Mouse (Mus musculus) stomach, embryonic 15.5 days (tissue): ENCODE measurements around the gene Arnt2. TPM values are rescaled to one million over a fixed set of nuclear protein-coding genes. Genes with fewer than 3 reads are reported as not detected.
A peak's percentile ranks its signal among the peaks of the same experiment; 100 is the strongest.

Experiments
- ATAC-seq: fragments of 200-750 bp; cut with Nextera tagmentation; 2 replicates; pipeline ENCODE4 v1.8.0; 2017; ENCODE audit warnings: low read depth, moderate number of reproducible peaks, moderate TSS enrichment; ENCODE audit not compliant: insufficient read depth, low FRiP score
- H3K27ac ChIP-seq: fragments of 300-500 bp; sonication (generic); 2 replicates; pipeline ENCODE4 v1.5.1; 2015; ENCODE audit warnings: mild to moderate bottlenecking, inconsistent platforms
- H3K27me3 ChIP-seq: fragments of 300-500 bp; sonication (generic); replicated peaks from 2 replicates; pipeline ENCODE4 v1.6.1; 2015; ENCODE audit warnings: inconsistent platforms
- H3K36me3 ChIP-seq: fragments of 300-500 bp; sonication (generic); 2 replicates; pipeline ENCODE4 v1.6.1; 2015; ENCODE audit warnings: inconsistent platforms
- H3K4me1 ChIP-seq: fragments of 300-500 bp; sonication (generic); 2 replicates; pipeline ENCODE4 v1.6.1; 2015; ENCODE audit warnings: inconsistent platforms
- H3K4me2 ChIP-seq: fragments of 300-500 bp; sonication (generic); 2 replicates; pipeline ENCODE4 v1.6.1; 2015; ENCODE audit warnings: mild to moderate bottlenecking, inconsistent platforms
- H3K4me3 ChIP-seq: fragments of 300-500 bp; sonication (generic); replicated peaks from 2 replicates; pipeline ENCODE4 v1.5.1; 2015; ENCODE audit warnings: inconsistent platforms
- H3K9ac ChIP-seq: fragments of 300-500 bp; sonication (generic); 2 replicates; pipeline ENCODE4 v1.6.1; 2015; ENCODE audit warnings: inconsistent platforms
- H3K9me3 ChIP-seq: fragments of 300-500 bp; sonication (generic); 2 replicates; pipeline ENCODE4 v1.6.1; 2016; ENCODE audit warnings: inconsistent platforms
- WGBS: fragments of 180-500 bp; shearing (Covaris S2); methylation state at CpG from one replicate; pipeline ENCODE4 v1.1.7; 2015; 5-methylcytosine and 5-hydroxymethylcytosine counted together
- polyA plus RNA-seq: library from polyadenylated mRNA; unstranded; fragments of >200 nt; fragmentation: Nextera tagmentation; extraction: Ambion mirVana; gene quantifications from 2 replicates; pipeline ENCODE4 v1.2.1, GENCODE M21; 2015

The Arnt2 gene
- polyA plus RNA-seq, 1 experiment from 2014 or later, result 3.6 TPM

DNA sequence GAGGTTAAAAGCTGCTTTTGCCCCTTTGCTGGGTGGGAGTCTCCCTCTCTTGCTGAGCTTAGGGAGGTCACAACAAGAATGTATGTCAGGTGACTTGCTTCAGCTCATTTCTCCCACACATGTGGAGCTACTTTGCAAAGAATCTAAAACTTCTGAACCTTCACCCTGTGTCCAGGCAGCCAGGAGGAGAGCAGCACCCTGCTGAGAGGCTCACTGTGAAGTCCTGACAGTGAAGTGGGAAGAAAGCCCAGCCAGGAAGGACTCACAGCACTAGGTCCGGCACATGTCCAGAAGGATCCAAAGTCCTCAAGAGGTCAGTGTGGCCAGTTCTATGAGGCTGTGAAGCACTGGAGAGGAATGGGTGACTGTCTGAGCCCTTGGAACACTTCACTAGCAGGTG is 51.5 kb downstream of the Arnt2 start:
- H3K9me3 ChIP-seq, result no peaks in the 10 kb centered on the region
- H3K9ac ChIP-seq, result no peak overlapping the region
- no peaks in the 10 kb centered on the region for H3K27me3 ChIP-seq
- ATAC-seq, result no peak
- H3K4me1 ChIP-seq, result no peaks in the 10 kb centered on the region
- 58% methylated on average over 1 of the region's 1 CpGs for WGBS
- H3K27ac ChIP-seq, result no peak overlapping the region
- no peak overlapping the region for H3K4me3 ChIP-seq
- no peaks in the 10 kb centered on the region for H3K36me3 ChIP-seq
- no peak overlapping the region for H3K4me2 ChIP-seq

- Histone ChIP-seq H3K36me3 (no peaks in the 10 kb centered on the region), H3K27ac (no peak overlapping the region), H3K4me2 (no peak overlapping the region), H3K27me3 (no peaks in the 10 kb centered on the region), H3K4me1 (no peaks in the 10 kb centered on the region), H3K9ac (no peak overlapping the region), H3K9me3 (no peaks in the 10 kb centered on the region), H3K4me3 (no peak overlapping the region)
- ATAC-seq, result peak; percentile 10; the same call in 1 of the 2 replicates
- 59% methylated on average over 10 of the region's 10 CpGs for WGBS
These were observed 54.1 kb downstream of the Arnt2 start for GRCm38 (mm10) chr7:84355619-84356570.

DNA sequence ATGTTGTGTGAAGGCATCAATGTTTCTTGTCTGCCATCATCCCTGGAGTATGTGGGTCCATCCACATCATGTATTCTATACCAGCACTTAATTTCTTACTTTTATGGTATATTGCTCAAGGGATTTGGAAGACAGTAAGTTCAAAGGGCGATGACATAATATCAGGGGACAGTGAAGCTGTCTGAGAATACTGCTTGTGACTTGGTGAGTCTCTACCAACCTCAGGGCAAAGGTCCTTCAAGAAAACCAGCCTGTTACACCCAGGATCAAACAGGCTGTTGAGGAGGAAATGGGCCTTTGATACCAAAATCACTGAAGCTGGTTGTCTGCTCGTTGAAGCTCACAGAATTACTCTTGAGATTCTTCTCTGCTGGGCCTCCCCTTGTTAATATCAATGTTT is 55.1 kb downstream of the Arnt2 start:
- no peak for ATAC-seq
- Histone ChIP-seq H3K36me3 (no peaks in the 10 kb centered on the region), H3K27me3 (no peaks in the 10 kb centered on the region), H3K4me2 (no peak overlapping the region), H3K9me3 (no peaks in the 10 kb centered on the region), H3K4me3 (no peak overlapping the region), H3K4me1 (no peaks in the 10 kb centered on the region), H3K9ac (no peak overlapping the region), H3K27ac (no peak overlapping the region)
- WGBS, result 94% methylated on average over 2 of the region's 2 CpGs

GRCm38 (mm10) chr7:84350529-84350928 is 59.4 kb downstream of the Arnt2 start:
- Histone ChIP-seq H3K36me3 (no peaks in the 10 kb centered on the region), H3K9me3 (no peaks in the 10 kb centered on the region), H3K4me3 (no peak overlapping the region), H3K9ac (no peak overlapping the region), H3K27ac (no peak overlapping the region), H3K4me2 (no peak overlapping the region), H3K4me1 (no peaks in the 10 kb centered on the region), H3K27me3 (no peaks in the 10 kb centered on the region)
- ATAC-seq, result no peak

- no peaks in the 10 kb centered on the region for H3K27me3 ChIP-seq
- no peaks in the 10 kb centered on the region for H3K36me3 ChIP-seq
- H3K9me3 ChIP-seq, result no peaks in the 10 kb centered on the region
- H3K4me2 ChIP-seq, result no peak overlapping the region
- no peaks in the 10 kb centered on the region for H3K4me1 ChIP-seq
- whole genome bisulfite sequencing, result 76% methylated on average over 2 of the region's 2 CpGs
- H3K4me3 ChIP-seq, result no peak overlapping the region
- no peak for ATAC-seq
- no peak overlapping the region for H3K27ac ChIP-seq
- H3K9ac ChIP-seq, result no peak overlapping the region
These were observed 60.0 kb downstream of the Arnt2 start for GRCm38 (mm10) chr7:84349976-84350375.

DNA sequence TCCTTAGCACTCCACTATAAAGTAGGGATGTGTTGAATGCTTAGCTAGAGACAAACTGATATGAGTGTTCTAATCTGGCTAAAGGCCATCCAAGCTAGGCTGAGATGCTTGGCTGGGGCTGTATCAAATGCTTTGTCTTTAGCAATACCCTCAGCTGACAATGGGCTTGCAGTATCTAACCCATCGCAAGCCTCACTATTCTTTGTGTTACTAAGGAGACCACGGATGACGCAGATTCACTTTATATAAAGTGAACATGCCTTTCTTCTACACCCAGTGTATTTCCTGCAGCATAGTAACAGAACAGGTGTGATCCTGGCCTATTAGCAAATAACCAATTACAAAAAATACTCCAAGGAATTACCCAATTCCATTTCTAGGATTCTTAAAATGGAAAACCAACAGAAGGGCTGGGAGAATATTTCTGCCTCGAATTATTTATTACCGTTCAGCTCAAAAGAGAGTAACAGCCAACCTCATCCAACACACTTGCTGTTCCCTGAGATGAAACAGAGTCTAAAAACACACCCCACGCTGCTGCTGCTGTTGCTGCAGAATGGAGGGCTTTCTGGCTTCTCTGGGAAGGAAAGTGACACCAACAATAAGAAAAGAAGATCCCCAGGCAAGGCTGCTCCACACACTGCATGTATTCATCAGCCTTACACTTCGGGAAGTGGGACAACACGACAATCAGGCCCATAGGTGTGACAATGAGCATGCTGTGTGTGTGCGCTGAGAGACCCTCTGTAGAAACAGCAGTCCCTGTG is 61.6 kb downstream of the Arnt2 start:
- Histone ChIP-seq H3K36me3 (no peaks in the 10 kb centered on the region), H3K4me3 (no peak overlapping the region), H3K27me3 (no peaks in the 10 kb centered on the region), H3K9me3 (no peaks in the 10 kb centered on the region), H3K4me1 (no peaks in the 10 kb centered on the region), H3K4me2 (no peak overlapping the region), H3K27ac (no peak overlapping the region), H3K9ac (no peak overlapping the region)
- 89% methylated on average over 9 of the region's 9 CpGs for WGBS
- ATAC-seq, result no peak

GRCm38 (mm10) chr7:84343160-84343559 is 66.8 kb downstream of the Arnt2 start:
- Histone ChIP-seq H3K9me3 (no peaks in the 10 kb centered on the region), H3K27ac (no peak overlapping the region), H3K36me3 (no peaks in the 10 kb centered on the region)

DNA sequence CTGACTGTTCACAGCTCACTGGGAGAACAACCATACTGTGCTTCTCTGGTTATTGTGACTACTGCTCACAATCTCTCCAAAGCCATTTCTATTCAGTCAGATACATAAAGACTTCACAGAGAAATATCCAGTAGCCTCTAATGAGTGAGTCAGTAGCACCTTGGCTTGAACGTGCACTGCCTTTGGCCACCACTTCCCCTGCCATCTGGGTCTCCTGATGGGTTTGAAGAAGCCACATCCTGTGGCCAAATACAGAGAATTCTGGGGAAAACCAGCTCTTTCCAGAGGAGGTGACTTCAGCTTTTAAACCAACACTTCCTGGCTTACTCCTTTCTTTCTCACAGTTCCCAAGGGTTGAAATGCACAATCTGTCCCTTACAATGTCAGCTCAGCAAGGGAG is 69.0 kb downstream of the Arnt2 start:
- WGBS, result 72% methylated on average over 1 of the region's 1 CpGs
- H3K9ac ChIP-seq, result no peak overlapping the region
- H3K36me3 ChIP-seq, result no peaks in the 10 kb centered on the region
- H3K4me3 ChIP-seq, result no peak overlapping the region
- H3K9me3 ChIP-seq, result no peaks in the 10 kb centered on the region
- no peak overlapping the region for H3K4me2 ChIP-seq
- H3K27me3 ChIP-seq, result no peaks in the 10 kb centered on the region
- ATAC-seq, result no peak
- H3K27ac ChIP-seq, result no peak overlapping the region
- 0 out of 2 replicates have a peak, but pooled peaks cover 4% of the 10 kb centered on the region for H3K4me1 ChIP-seq

More at GRCm38 (mm10) chr7:84343160-84343559, 66.8 kb downstream of the Arnt2 start:
- no peak overlapping the region for H3K9ac ChIP-seq
- H3K4me1 ChIP-seq, result 0 out of 2 replicates have a peak, but pooled peaks cover 2% of the 10 kb centered on the region
- H3K4me2 ChIP-seq, result no peak overlapping the region
- ATAC-seq, result no peak
- no peaks in the 10 kb centered on the region for H3K27me3 ChIP-seq
- no peak overlapping the region for H3K4me3 ChIP-seq
- WGBS, result 91% methylated on average over 3 of the region's 3 CpGs

GRCm38 (mm10) chr7:84339186-84339585 is 70.8 kb downstream of the Arnt2 start:
- Histone ChIP-seq H3K9ac (no peak overlapping the region), H3K4me1 (0 out of 2 replicates have a peak, but pooled peaks cover 7% of the 10 kb centered on the region), H3K27ac (no peak overlapping the region), H3K4me2 (no peak overlapping the region), H3K36me3 (no peaks in the 10 kb centered on the region), H3K4me3 (no peak overlapping the region), H3K27me3 (no peaks in the 10 kb centered on the region), H3K9me3 (no peaks in the 10 kb centered on the region)
- ATAC-seq, result no peak; the same call in 1 of the 2 replicates
- 29% methylated on average over 1 of the region's 1 CpGs for WGBS

DNA sequence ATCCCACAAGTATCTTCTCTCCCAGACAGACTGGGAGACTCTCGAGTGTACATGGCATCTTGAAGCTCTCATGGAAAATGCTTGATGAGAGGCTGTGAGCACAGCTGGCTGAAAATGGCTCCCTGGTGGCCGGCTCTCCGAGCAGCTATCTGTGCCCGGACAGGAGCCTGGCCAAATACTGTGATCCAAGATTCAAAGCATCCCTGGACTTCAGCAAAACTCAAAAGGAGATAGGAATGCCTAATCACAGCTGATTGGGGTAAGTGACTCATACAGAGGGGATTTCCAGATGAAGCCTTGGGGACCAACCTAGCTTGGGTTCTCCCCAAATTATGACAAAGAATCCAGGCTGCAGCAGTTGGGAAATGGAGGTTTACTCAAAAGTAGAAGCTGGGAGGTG is 72.2 kb downstream of the Arnt2 start:
- WGBS, result 73% methylated on average over 4 of the region's 4 CpGs
- ATAC-seq, result no peak
- Histone ChIP-seq H3K36me3 (no peaks in the 10 kb centered on the region), H3K9ac (no peak overlapping the region), H3K9me3 (no peaks in the 10 kb centered on the region), H3K27ac (no peak overlapping the region), H3K4me1 (0 out of 2 replicates have a peak, but pooled peaks cover 7% of the 10 kb centered on the region), H3K27me3 (no peaks in the 10 kb centered on the region), H3K4me3 (no peak overlapping the region), H3K4me2 (no peak overlapping the region)

- no peak overlapping the region for H3K4me2 ChIP-seq
- H3K9ac ChIP-seq, result no peak overlapping the region
- H3K9me3 ChIP-seq, result no peaks in the 10 kb centered on the region
- H3K36me3 ChIP-seq, result no peaks in the 10 kb centered on the region
- no peak overlapping the region for H3K27ac ChIP-seq
- H3K4me3 ChIP-seq, result no peak overlapping the region
- ATAC-seq, result no peak
- 84% methylated on average over 4 of the region's 4 CpGs for WGBS
- no peaks in the 10 kb centered on the region for H3K27me3 ChIP-seq
- H3K4me1 ChIP-seq, result 0 out of 2 replicates have a peak, but pooled peaks cover 7% of the 10 kb centered on the region
These were observed 73.1 kb downstream of the Arnt2 start for GRCm38 (mm10) chr7:84336907-84337306.

DNA sequence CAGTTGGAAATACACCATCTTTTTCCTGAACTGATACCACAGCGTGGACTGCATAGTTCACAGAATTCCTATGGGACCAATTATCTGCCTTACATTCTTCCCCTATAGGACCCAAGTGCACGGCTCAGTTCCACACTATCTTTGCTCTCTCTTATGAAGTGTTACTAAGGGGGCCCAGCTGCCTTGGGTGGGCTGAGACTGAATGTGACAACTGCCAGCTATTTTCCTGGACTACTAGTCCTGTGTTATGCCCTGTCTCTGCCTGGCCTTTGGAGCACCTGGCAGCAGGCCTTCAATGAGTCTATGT is 73.4 kb downstream of the Arnt2 start:
- H3K4me2 ChIP-seq, result no peak overlapping the region
- H3K27me3 ChIP-seq, result no peaks in the 10 kb centered on the region
- no peak for ATAC-seq
- no peaks in the 10 kb centered on the region for H3K36me3 ChIP-seq
- H3K4me1 ChIP-seq, result 0 out of 2 replicates have a peak, but pooled peaks cover 7% of the 10 kb centered on the region
- H3K9me3 ChIP-seq, result no peaks in the 10 kb centered on the region
- H3K9ac ChIP-seq, result no peak overlapping the region
- no peak overlapping the region for H3K4me3 ChIP-seq
- H3K27ac ChIP-seq, result no peak overlapping the region
- 62% methylated on average over 2 of the region's 2 CpGs for WGBS
